Mouse (Mus musculus): ENCODE results near the gene Tmbim6. TPM values are rescaled to one million over a fixed set of nuclear protein-coding genes. Genes with fewer than 3 reads are reported as not detected.

Tmbim6 gene
- polyA plus RNA-seq, 1 experiment, result 372 TPM

- no peak overlapping the region for H3K4me3 ChIP-seq (ENCODE audit: insufficient read depth, poor library complexity, severe bottlenecking)
Observed at GRCm38 (mm10) chr15:99421676-99422075, 29.0 kb downstream of the Tmbim6 start.

GRCm38 (mm10) chr15:99422551-99422950 is 29.9 kb downstream of the Tmbim6 start:
- Histone ChIP-seq H3K36me3 (ENCODE audit: control insufficient read depth, insufficient read depth) (peaks cover 23% of the 10 kb centered on the region), H3K4me3 (ENCODE audit: insufficient read depth, poor library complexity, severe bottlenecking) (no peak overlapping the region), H3K79me2 (ENCODE audit: control insufficient read depth, insufficient read depth) (no peaks in the 10 kb centered on the region), H3K27me3 (ENCODE audit: control insufficient read depth, insufficient read depth, insufficient read length) (no peaks in the 10 kb centered on the region), H3ac (ENCODE audit: control insufficient read depth, insufficient read length, low read depth) (no peak overlapping the region), H3K79me3 (ENCODE audit: low read depth) (no peaks in the 10 kb centered on the region)
- TF ChIP-seq USF1 (IDR thresholded peaks at IDR 0.05; ENCODE audit: low read depth) (no peak), MYOD1 (IDR thresholded peaks at IDR 0.05; ENCODE audit: control insufficient read depth, insufficient read length, low read depth) (no peak), CEBPB (IDR thresholded peaks at IDR 0.05; ENCODE audit: low read depth) (no peak), MYOG (IDR thresholded peaks at IDR 0.05; ENCODE audit: control insufficient read depth, extremely low read depth, insufficient read length) (no peak), FOSL1 (IDR thresholded peaks at IDR 0.05; ENCODE audit: insufficient read depth, low read length, poor library complexity, severe bottlenecking) (no peak), MAX (IDR thresholded peaks at IDR 0.05) (no peak)

More at GRCm38 (mm10) chr15:99421676-99422075, 29.0 kb downstream of the Tmbim6 start:
- H3K79me3 ChIP-seq (ENCODE audit: low read depth), result no peaks in the 10 kb centered on the region
- TF ChIP-seq FOSL1 (IDR thresholded peaks at IDR 0.05; ENCODE audit: insufficient read depth, low read length, poor library complexity, severe bottlenecking), result no peak
- TF ChIP-seq MYOG (IDR thresholded peaks at IDR 0.05; ENCODE audit: control insufficient read depth, extremely low read depth, insufficient read length), result no peak
- TF ChIP-seq CTCF (IDR thresholded peaks at IDR 0.05; ENCODE audit: control insufficient read depth, insufficient read depth, insufficient read length), result no peak
- no peak for TF ChIP-seq CEBPB (IDR thresholded peaks at IDR 0.05; ENCODE audit: low read depth)
- no peak for TF ChIP-seq MYOD1 (IDR thresholded peaks at IDR 0.05; ENCODE audit: control insufficient read depth, insufficient read length, low read depth)
- TF ChIP-seq MAX (IDR thresholded peaks at IDR 0.05), result no peak
- no peak for TF ChIP-seq USF1 (IDR thresholded peaks at IDR 0.05; ENCODE audit: low read depth)
- no peaks in the 10 kb centered on the region for H3K79me2 ChIP-seq (ENCODE audit: control insufficient read depth, insufficient read depth)
- no peak overlapping the region for H3ac ChIP-seq (ENCODE audit: control insufficient read depth, insufficient read length, low read depth)
- H3K36me3 ChIP-seq (ENCODE audit: control insufficient read depth, insufficient read depth), result peaks cover 16% of the 10 kb centered on the region
- H3K27me3 ChIP-seq (ENCODE audit: control insufficient read depth, insufficient read depth, insufficient read length), result no peaks in the 10 kb centered on the region

GRCm38 (mm10) chr15:99423131-99423530 is 30.4 kb downstream of the Tmbim6 start:
- no peaks in the 10 kb centered on the region for H3K27me3 ChIP-seq (ENCODE audit: control insufficient read depth, insufficient read depth, insufficient read length)
- H3K36me3 ChIP-seq (ENCODE audit: control insufficient read depth, insufficient read depth), result peaks cover 29% of the 10 kb centered on the region
- no peak overlapping the region for H3ac ChIP-seq (ENCODE audit: control insufficient read depth, insufficient read length, low read depth)
- no peaks in the 10 kb centered on the region for H3K79me2 ChIP-seq (ENCODE audit: control insufficient read depth, insufficient read depth)
- no peaks in the 10 kb centered on the region for H3K79me3 ChIP-seq (ENCODE audit: low read depth)
- TF ChIP-seq MYOD1 (IDR thresholded peaks at IDR 0.05; ENCODE audit: control insufficient read depth, insufficient read length, low read depth) (no peak), USF1 (IDR thresholded peaks at IDR 0.05; ENCODE audit: low read depth) (no peak), MAX (IDR thresholded peaks at IDR 0.05) (no peak), MYOG (IDR thresholded peaks at IDR 0.05; ENCODE audit: control insufficient read depth, extremely low read depth, insufficient read length) (no peak), FOSL1 (IDR thresholded peaks at IDR 0.05; ENCODE audit: insufficient read depth, low read length, poor library complexity, severe bottlenecking) (no peak), CTCF (IDR thresholded peaks at IDR 0.05; ENCODE audit: control insufficient read depth, insufficient read depth, insufficient read length) (no peak), CEBPB (IDR thresholded peaks at IDR 0.05; ENCODE audit: low read depth) (no peak)
- no peak overlapping the region for H3K4me3 ChIP-seq (ENCODE audit: insufficient read depth, poor library complexity, severe bottlenecking)

- Histone ChIP-seq H3K4me3 (ENCODE audit: insufficient read depth, poor library complexity, severe bottlenecking) (no peak overlapping the region), H3K79me3 (ENCODE audit: low read depth) (no peaks in the 10 kb centered on the region), H3K27me3 (ENCODE audit: control insufficient read depth, insufficient read depth, insufficient read length) (no peaks in the 10 kb centered on the region), H3ac (ENCODE audit: control insufficient read depth, insufficient read length, low read depth) (no peak overlapping the region), H3K79me2 (ENCODE audit: control insufficient read depth, insufficient read depth) (no peaks in the 10 kb centered on the region), H3K36me3 (ENCODE audit: control insufficient read depth, insufficient read depth) (peaks cover 37% of the 10 kb centered on the region)
- TF ChIP-seq FOSL1 (IDR thresholded peaks at IDR 0.05; ENCODE audit: insufficient read depth, low read length, poor library complexity, severe bottlenecking) (no peak), MAX (IDR thresholded peaks at IDR 0.05) (no peak), USF1 (IDR thresholded peaks at IDR 0.05; ENCODE audit: low read depth) (no peak), CEBPB (IDR thresholded peaks at IDR 0.05; ENCODE audit: low read depth) (no peak)
Observed at GRCm38 (mm10) chr15:99423884-99424283, 31.2 kb downstream of the Tmbim6 start.

- peaks cover 48% of the 10 kb centered on the region for H3K36me3 ChIP-seq (ENCODE audit: control insufficient read depth, insufficient read depth)
- TF ChIP-seq CTCF (IDR thresholded peaks at IDR 0.05; ENCODE audit: control insufficient read depth, insufficient read depth, insufficient read length), result no peak
- no peak for TF ChIP-seq CEBPB (IDR thresholded peaks at IDR 0.05; ENCODE audit: low read depth)
- no peak for TF ChIP-seq USF1 (IDR thresholded peaks at IDR 0.05; ENCODE audit: low read depth)
- TF ChIP-seq MAX (IDR thresholded peaks at IDR 0.05), result no peak
- TF ChIP-seq MYOG (IDR thresholded peaks at IDR 0.05; ENCODE audit: control insufficient read depth, extremely low read depth, insufficient read length), result no peak
- no peak for TF ChIP-seq FOSL1 (IDR thresholded peaks at IDR 0.05; ENCODE audit: insufficient read depth, low read length, poor library complexity, severe bottlenecking)
- no peak for TF ChIP-seq MYOD1 (IDR thresholded peaks at IDR 0.05; ENCODE audit: control insufficient read depth, insufficient read length, low read depth)
- no peaks in the 10 kb centered on the region for H3K79me3 ChIP-seq (ENCODE audit: low read depth)
- no peak overlapping the region for H3ac ChIP-seq (ENCODE audit: control insufficient read depth, insufficient read length, low read depth)
- no peak overlapping the region for H3K4me3 ChIP-seq (ENCODE audit: insufficient read depth, poor library complexity, severe bottlenecking)
- no peaks in the 10 kb centered on the region for H3K27me3 ChIP-seq (ENCODE audit: control insufficient read depth, insufficient read depth, insufficient read length)
- no peaks in the 10 kb centered on the region for H3K79me2 ChIP-seq (ENCODE audit: control insufficient read depth, insufficient read depth)
Observed at GRCm38 (mm10) chr15:99430394-99430793, 37.7 kb downstream of the Tmbim6 start.

- H3K79me3 ChIP-seq (ENCODE audit: low read depth), result peaks cover under 1% of the 10 kb centered on the region
- TF ChIP-seq FOSL1 (IDR thresholded peaks at IDR 0.05; ENCODE audit: insufficient read depth, low read length, poor library complexity, severe bottlenecking), result no peak
Observed at GRCm38 (mm10) chr15:99431063-99431462, 38.4 kb downstream of the Tmbim6 start.

More at GRCm38 (mm10) chr15:99431063-99431462, 38.4 kb downstream of the Tmbim6 start:
- Histone ChIP-seq H3K27me3 (ENCODE audit: control insufficient read depth, insufficient read depth, insufficient read length) (no peaks in the 10 kb centered on the region), H3K4me3 (ENCODE audit: insufficient read depth, poor library complexity, severe bottlenecking) (no peak overlapping the region), H3K36me3 (ENCODE audit: control insufficient read depth, insufficient read depth) (peaks cover 48% of the 10 kb centered on the region), H3K79me2 (ENCODE audit: control insufficient read depth, insufficient read depth) (no peaks in the 10 kb centered on the region), H3ac (ENCODE audit: control insufficient read depth, insufficient read length, low read depth) (no peak overlapping the region)
